Mouse (Mus musculus): ENCODE measurements around the gene Spred1. TPM values are rescaled to one million over a fixed set of nuclear protein-coding genes. Genes with fewer than 3 reads are reported as not detected.

Gene Spred1
- total RNA-seq, 1 experiment from 2014 or later, result 3.4 TPM

DNA sequence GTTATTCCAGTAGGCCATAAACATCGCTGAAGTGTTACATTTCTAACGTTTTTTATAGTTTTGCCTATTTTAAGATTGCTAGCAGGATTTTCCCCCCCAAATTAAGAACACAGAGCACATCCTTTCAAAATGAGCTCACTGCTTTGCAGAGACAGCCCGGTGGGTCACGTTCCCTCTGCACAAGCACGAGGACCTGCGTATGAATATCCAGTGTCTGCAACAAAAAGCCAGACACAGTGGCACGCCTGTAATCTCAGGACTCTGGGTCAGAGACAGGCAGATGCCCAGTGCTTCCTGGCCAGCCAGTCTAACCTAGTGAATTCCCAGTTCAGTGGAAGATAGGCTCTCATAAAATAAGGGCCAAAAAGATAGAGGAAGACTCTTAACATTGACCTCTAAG, 109.1 kb downstream of the Spred1 start:
- no peak for ATAC-seq (ENCODE audit: extremely low read depth, insufficient number of reproducible peaks, low FRiP score, poor library complexity, severe bottlenecking)

- ATAC-seq (ENCODE audit: extremely low read depth, insufficient number of reproducible peaks, low FRiP score, poor library complexity, severe bottlenecking), result peak; percentile 67
These were observed 110.1 kb downstream of the Spred1 start for GRCm38 (mm10) chr2:117231257-117231656.

Other genes with a start within 250 kb of the Spred1 start
- not detected in 2 replicates for gene Tmco5, start 242.7 kb upstream of the Spred1 start, total RNA-seq (2017)
- 11.5 and 14.2 TPM in 2 replicates for gene Fam98b, start 128.4 kb downstream of the Spred1 start, total RNA-seq (2017)
- gene Rasgrp1, start 221.6 kb downstream of the Spred1 start, total RNA-seq (2017), result 104 and 113 TPM in 2 replicates

All from neutrophil, adult 5-6 weeks (primary cell).